Mouse (Mus musculus) heart, embryonic 15.5 days (tissue): Measurements from ENCODE around the gene Cryaa. TPM values are rescaled to one million over a fixed set of nuclear protein-coding genes. Genes with fewer than 3 reads are reported as not detected.
"Not testable (repeated sequence)": the region's sequence is repeated elsewhere in the genome, so short reads cannot be mapped to it uniquely, and the experiment has no call there.

Experiments
- ATAC-seq: fragments of 200-750 bp; cut with Nextera tagmentation; replicated peaks from 2 replicates; pipeline ENCODE4 v1.8.0; 2017; ENCODE audit warnings: low read depth, moderate TSS enrichment; ENCODE audit not compliant: insufficient number of reproducible peaks, insufficient read depth, low FRiP score
- H3K27ac ChIP-seq: fragments of 300-500 bp; sonication (generic); 2 replicates; pipeline ENCODE4 v1.5.1; 2015; ENCODE audit warnings: mild to moderate bottlenecking, inconsistent platforms
- H3K27me3 ChIP-seq: fragments of 300-500 bp; sonication (generic); 2 replicates; pipeline ENCODE4 v1.6.1; 2015; ENCODE audit warnings: inconsistent platforms
- H3K36me3 ChIP-seq: fragments of 300-500 bp; sonication (generic); 2 replicates; pipeline ENCODE4 v1.6.1; 2015; ENCODE audit warnings: mild to moderate bottlenecking, inconsistent platforms
- H3K4me1 ChIP-seq: fragments of 300-500 bp; sonication (generic); replicated peaks from 2 replicates; pipeline ENCODE4 v1.6.1; 2015; ENCODE audit warnings: inconsistent platforms
- H3K4me2 ChIP-seq: fragments of 300-500 bp; sonication (generic); 2 replicates; pipeline ENCODE4 v1.6.1; 2015; ENCODE audit warnings: inconsistent platforms, mild to moderate bottlenecking, moderate library complexity
- H3K4me3 ChIP-seq: fragments of 300-500 bp; sonication (generic); 2 replicates; pipeline ENCODE4 v1.5.1; 2015; ENCODE audit warnings: mild to moderate bottlenecking, inconsistent platforms
- H3K9ac ChIP-seq: fragments of 300-500 bp; sonication (generic); 2 replicates; pipeline ENCODE4 v1.6.1; 2015; ENCODE audit warnings: mild to moderate bottlenecking, inconsistent platforms
- H3K9me3 ChIP-seq: fragments of 300-500 bp; sonication (generic); replicated peaks from 2 replicates; pipeline ENCODE4 v1.6.1; 2016; ENCODE audit warnings: inconsistent platforms
- WGBS: fragments of 180-500 bp; shearing (Covaris S2); methylation state at CpG from one replicate; pipeline ENCODE4 v1.1.7; 2015; ENCODE audit warnings: mixed read lengths; 5-methylcytosine and 5-hydroxymethylcytosine counted together
- polyA plus RNA-seq: library from polyadenylated mRNA; unstranded; fragments of >200 nt; fragmentation: Nextera tagmentation; extraction: Ambion mirVana; gene quantifications from 2 replicates; pipeline ENCODE4 v1.2.1, GENCODE M21; 2015

The Cryaa gene
- polyA plus RNA-seq, 1 experiment from 2014 or later: not detected

DNA sequence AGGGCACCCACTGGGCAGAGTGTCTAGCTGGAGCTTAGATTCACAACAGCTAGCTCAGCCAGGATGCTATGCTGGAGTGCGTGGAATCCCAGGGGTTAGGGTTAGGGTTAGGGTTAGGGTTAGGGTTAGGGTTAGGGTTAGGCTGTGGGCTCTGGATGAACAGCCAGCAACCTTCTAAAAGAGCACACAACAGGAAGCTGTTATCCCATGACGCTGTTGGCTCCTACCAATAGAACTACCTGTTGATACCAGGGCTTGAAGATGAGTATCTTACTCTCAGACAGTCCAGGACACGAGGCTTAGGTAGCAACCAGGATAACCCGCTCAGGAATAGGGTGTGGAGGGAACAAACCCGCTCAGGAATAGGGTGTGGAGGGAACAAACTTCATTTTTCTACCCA, 15.3 kb downstream of the Cryaa start:
- H3K36me3 ChIP-seq: no peaks in the 10 kb centered on the region
- peaks cover 14% of the 10 kb centered on the region for H3K4me1 ChIP-seq
- H3K4me3 ChIP-seq: no peak overlapping the region
- ATAC-seq: no peak
- no peaks in the 10 kb centered on the region for H3K9me3 ChIP-seq
- H3K27me3 ChIP-seq: no peaks in the 10 kb centered on the region
- H3K9ac ChIP-seq: no peak overlapping the region
- no peak overlapping the region for H3K27ac ChIP-seq
- WGBS: 33% methylated on average over 5 of the region's 5 CpGs
- H3K4me2 ChIP-seq: peak overlapping the region; percentile 54

DNA sequence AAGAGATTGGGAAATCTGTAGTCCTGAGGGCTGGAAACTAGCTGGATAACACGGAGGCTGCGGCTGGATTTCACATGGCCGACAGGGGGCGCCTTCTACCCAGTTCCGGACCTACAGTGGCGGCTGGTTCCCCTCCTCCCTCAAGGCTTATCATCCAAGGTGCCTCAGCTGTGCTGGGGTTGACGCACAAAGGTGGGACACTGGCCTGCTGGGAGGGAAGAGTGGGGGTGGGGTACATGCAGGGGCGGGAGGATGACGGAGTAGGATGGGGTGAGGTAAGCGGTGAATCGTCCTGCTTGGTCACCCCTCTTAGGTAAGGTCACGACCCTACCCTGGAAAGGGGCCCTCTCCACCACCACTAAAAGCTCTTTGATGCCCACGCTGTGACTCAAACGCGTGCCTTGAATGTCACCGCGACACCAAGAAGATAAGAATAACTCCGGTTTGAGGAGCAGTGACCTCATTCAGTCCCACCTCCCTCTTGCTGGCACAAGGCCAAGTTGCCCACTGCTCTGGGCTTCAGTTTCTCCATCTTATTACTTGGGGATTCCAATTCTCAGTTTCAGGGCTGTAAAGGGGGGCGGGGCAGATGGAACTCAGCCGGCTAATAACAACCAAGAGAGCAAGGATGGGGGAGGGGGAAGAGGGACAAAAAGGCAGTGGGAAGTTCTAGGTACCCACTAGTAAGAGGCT, 15.9 kb downstream of the Cryaa start:
- 2% methylated on average over 20 of the region's 20 CpGs for WGBS

DNA sequence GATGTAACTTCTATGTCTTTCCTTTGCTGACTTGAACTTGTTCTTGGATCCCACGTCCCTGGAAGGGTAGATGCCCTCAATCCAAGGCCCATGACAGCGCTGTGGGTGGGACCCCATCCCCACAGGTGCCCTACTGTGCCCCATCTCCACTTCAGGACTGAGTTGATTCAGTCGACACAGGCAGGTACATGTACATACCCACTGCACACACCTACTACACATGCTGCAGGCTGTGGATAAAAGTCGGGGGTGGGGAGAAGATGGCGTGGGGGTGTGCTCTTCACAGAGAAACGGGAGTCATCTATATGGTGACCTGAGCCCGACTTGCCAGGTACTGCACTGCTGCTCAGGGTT, 16.4 kb downstream of the Cryaa start:
- ATAC-seq: no peak
- Histone ChIP-seq H3K9ac (no peak overlapping the region), H3K9me3 (no peaks in the 10 kb centered on the region), H3K27me3 (no peaks in the 10 kb centered on the region), H3K4me2 (no peak overlapping the region), H3K4me3 (no peak overlapping the region), H3K36me3 (no peaks in the 10 kb centered on the region), H3K27ac (no peak overlapping the region), H3K4me1 (peaks cover 14% of the 10 kb centered on the region)
- 60% methylated on average over 7 of the region's 7 CpGs for WGBS

More for the DNA sequence above, 15.9 kb downstream of the Cryaa start:
- no peaks in the 10 kb centered on the region for H3K9me3 ChIP-seq
- H3K4me3 ChIP-seq: 0 out of 2 replicates have a peak overlapping the region, but pooled peaks have one; percentile 17
- peaks cover 14% of the 10 kb centered on the region for H3K4me1 ChIP-seq
- H3K27me3 ChIP-seq: no peaks in the 10 kb centered on the region
- H3K4me2 ChIP-seq: peak overlapping the region; percentile 54
- ATAC-seq: peak; percentile 72
- H3K36me3 ChIP-seq: no peaks in the 10 kb centered on the region
- H3K27ac ChIP-seq: no peak overlapping the region
- no peak overlapping the region for H3K9ac ChIP-seq

DNA sequence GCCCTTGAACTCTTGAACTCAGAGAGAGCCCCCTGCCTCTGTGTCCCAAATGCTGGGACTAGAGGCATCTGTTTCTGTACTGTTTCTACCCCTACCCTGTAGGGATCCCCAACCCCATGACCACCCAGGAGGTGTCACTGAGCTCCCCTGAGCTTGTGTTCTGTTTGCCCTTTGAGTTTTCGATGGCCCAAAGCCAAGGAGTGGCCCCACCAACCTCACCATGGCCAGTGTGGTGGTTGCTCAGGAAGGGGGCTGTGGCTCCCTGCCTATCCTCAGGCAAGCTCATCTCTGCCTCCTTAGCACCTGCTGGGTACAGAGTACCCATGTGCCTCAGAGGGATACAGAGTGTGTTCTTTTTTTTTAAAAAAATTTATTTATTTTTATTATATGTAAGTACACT, 17.3 kb downstream of the Cryaa start:
- no peak overlapping the region for H3K9ac ChIP-seq
- peaks cover 14% of the 10 kb centered on the region for H3K4me1 ChIP-seq
- no peak for ATAC-seq
- H3K36me3 ChIP-seq: no peaks in the 10 kb centered on the region
- H3K27ac ChIP-seq: no peak overlapping the region
- no peak overlapping the region for H3K4me3 ChIP-seq
- no peak overlapping the region for H3K4me2 ChIP-seq
- no peaks in the 10 kb centered on the region for H3K27me3 ChIP-seq
- 84% methylated on average over 1 of the region's 1 CpGs for WGBS
- H3K9me3 ChIP-seq: no peaks in the 10 kb centered on the region

DNA sequence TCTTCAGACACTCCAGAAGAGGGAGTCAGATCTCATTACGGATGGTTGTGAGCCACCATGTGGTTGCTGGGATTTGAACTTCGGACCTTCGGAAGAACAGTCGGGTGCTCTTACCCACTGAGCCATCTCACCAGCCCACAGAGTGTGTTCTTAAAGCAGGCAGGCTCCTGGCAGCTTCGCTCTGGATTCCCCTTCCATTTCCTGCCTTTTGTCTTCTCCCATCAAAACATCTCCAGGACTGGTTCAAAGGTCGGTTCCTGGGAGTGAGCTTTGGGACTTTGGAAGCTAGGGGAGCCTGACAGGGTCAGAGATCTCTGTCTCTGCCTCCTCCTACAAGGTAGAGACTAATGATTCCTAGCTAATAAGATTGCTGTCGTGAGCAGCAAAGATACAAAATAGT, 17.7 kb downstream of the Cryaa start:
- H3K4me1 ChIP-seq: peaks cover 14% of the 10 kb centered on the region
- WGBS: 86% methylated on average over 7 of the region's 7 CpGs
- not testable (repeated sequence) for H3K4me3 ChIP-seq, H3K9ac ChIP-seq, H3K4me2 ChIP-seq, ATAC-seq, H3K36me3 ChIP-seq, H3K27me3 ChIP-seq, H3K27ac ChIP-seq, H3K9me3 ChIP-seq

DNA sequence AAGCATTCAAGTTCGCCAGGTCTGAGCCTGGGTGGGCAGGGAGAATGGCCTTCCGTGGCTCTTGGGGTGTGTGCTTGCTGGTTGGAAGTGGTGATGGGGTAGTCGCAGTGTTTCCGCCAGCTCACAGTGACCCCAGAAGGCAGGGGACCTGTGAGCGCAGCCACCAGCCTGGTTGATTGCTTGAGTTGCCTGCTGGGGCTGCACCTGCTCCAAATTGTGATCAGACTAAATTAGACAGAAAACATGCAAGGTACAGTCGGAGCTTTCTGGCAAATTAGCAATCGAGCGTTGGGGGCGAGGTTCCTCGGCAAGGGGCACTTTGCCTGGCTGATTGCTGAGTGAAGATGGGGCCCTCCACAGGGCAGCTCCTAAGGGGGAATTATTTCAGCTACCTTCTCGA, 20.7 kb downstream of the Cryaa start:
- 60% methylated on average over 11 of the region's 11 CpGs for WGBS
- Histone ChIP-seq H3K4me2 (no peak overlapping the region), H3K9me3 (no peaks in the 10 kb centered on the region), H3K27me3 (no peaks in the 10 kb centered on the region), H3K4me3 (no peak overlapping the region), H3K27ac (no peak overlapping the region), H3K4me1 (peaks cover 6% of the 10 kb centered on the region), H3K36me3 (no peaks in the 10 kb centered on the region), H3K9ac (no peak overlapping the region)
- ATAC-seq: no peak

DNA sequence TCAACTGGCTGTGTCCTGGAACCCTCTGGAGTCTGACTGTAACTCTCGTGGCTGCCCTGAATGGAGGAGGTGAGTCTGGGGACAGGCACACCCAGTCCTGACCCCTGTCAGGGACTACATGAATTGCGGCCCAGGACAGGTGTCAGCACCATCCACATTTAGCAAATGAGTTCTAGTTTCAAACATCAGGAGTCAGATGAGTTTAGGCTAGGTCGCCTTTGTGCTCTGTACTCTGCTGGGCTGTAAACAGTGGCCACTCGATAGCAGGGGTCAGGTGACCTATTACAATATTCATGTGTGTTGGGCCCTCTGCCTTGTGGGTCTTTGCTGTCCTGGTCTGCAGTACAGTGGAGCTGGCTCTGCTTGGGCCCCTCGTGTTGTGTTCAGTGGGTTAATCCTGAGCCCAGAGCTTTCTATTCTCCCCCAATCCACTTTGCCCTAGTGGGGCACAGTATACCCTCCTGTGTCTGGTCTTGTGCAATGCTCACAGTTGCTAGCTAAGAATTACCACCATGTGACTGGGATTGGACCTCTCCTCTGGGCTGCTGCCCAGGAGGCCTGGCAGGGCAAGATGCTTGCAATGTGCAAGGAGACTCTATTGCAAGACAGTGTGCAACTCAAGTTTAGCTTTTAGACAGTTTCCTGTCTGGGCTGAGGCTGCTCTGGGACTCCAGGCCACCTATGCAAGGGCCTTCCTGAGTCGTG, 25.8 kb downstream of the Cryaa start:
- WGBS: 64% methylated on average over 6 of the region's 6 CpGs
- ATAC-seq: no peak

DNA sequence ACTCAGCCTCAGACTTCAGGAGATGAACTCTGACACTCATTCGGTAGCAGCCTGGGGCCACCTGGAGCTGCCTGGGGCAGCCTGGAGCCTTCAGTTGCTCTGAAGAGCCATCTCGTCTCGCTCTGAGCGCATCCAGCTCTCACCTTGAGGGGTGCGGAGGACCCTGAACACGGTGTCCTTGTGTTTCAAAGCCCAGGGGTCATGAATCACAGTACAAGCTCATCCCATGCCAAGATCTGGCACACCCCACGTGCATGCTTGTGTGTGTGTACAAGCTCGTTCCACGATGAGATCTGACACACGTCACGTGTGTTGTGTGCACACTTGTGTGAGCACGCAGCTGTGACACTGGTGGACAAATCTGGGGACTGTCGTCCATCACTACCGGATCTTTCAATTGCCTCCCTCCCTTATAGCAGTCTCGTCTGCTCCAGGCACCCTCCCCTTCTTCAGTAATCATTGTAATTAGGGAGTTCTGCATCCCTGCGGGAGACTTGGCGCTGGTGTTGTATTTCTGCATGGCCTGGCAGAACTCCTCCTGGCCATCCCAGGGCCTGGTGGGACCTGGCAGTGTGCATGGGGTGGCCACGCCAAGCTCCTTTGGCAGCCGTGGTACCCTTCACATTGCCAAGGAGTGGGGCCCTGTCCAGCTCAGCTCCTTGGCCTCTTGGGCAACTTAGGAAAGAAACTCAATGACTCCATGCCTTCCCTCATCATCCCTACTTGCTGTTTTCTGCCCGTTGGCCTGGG, 27.8 kb downstream of the Cryaa start:
- no peak for ATAC-seq
- Histone ChIP-seq H3K9me3 (no peaks in the 10 kb centered on the region), H3K4me1 (peaks cover 4% of the 10 kb centered on the region; the same call in 1 of the 2 replicates), H3K27me3 (no peaks in the 10 kb centered on the region), H3K4me3 (no peak overlapping the region), H3K27ac (no peak overlapping the region), H3K4me2 (no peak overlapping the region), H3K36me3 (no peaks in the 10 kb centered on the region), H3K9ac (no peak overlapping the region)
- WGBS: 76% methylated on average over 20 of the region's 20 CpGs

More for the DNA sequence above, 25.8 kb downstream of the Cryaa start:
- H3K4me2 ChIP-seq: no peak overlapping the region
- no peak overlapping the region for H3K27ac ChIP-seq
- H3K9me3 ChIP-seq: no peaks in the 10 kb centered on the region
- H3K4me1 ChIP-seq: peaks cover 4% of the 10 kb centered on the region; the same call in 1 of the 2 replicates
- H3K36me3 ChIP-seq: no peaks in the 10 kb centered on the region
- H3K9ac ChIP-seq: no peak overlapping the region
- no peak overlapping the region for H3K4me3 ChIP-seq
- no peaks in the 10 kb centered on the region for H3K27me3 ChIP-seq

DNA sequence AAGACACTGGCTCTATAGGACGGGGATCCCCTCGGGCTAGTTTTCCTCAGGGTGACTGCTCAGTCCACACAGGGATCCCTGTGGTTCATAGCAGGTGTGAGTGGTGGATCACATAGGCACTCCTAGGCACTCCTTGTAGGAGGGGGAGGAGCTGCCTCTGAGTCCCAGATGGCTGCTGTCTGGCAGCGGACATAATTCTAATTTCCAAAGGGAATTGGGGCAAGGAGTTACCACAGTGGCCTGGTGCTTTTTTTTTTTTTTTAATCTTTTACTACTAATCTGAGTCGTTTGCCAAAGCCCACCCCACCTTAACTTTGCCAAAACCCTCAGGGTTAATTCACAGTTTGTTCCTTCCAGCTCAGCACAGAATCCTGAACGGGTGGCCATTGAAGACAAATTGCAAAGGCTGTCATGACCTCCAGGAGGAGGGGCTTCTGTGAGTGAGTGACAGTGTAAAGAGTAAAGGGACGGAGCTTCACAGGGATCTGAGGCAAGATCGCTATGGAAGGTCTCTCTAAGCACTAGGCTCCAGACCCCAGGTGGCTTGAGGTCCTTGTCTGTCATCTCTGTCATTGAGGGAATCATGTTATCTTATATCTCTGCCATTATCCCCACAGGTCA, 31.6 kb downstream of the Cryaa start:
- Histone ChIP-seq H3K27me3 (no peaks in the 10 kb centered on the region), H3K4me1 (no peaks in the 10 kb centered on the region), H3K9me3 (no peaks in the 10 kb centered on the region), H3K36me3 (no peaks in the 10 kb centered on the region), H3K4me3 (no peak overlapping the region), H3K4me2 (no peak overlapping the region), H3K9ac (no peak overlapping the region), H3K27ac (no peak overlapping the region)
- no peak for ATAC-seq
- WGBS: 61% methylated on average over 7 of the region's 7 CpGs

DNA sequence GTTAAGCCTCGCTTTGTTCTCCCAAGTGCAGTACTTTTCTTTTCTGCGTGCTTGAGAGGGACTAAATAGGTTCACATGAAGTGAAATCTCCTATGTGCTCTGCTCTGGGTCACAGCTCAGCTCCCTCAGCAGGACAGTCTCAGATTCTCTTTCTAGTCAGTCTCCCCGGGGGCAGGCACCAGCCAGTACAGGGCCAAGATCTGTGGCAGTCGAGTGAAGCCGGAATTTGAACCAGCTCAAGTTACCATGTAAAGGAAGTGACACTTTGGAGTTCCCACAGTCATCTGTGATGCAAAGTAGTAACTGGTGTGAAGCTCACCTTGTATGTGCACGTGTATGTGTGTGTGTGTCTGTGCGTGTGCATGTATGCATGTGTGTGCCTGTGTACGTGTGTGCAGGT, 32.8 kb downstream of the Cryaa start:
- Histone ChIP-seq H3K4me1 (no peaks in the 10 kb centered on the region), H3K27ac (no peak overlapping the region), H3K9ac (no peak overlapping the region), H3K9me3 (no peaks in the 10 kb centered on the region), H3K36me3 (no peaks in the 10 kb centered on the region), H3K4me3 (no peak overlapping the region), H3K27me3 (no peaks in the 10 kb centered on the region), H3K4me2 (no peak overlapping the region)
- ATAC-seq: no peak
- 65% methylated on average over 8 of the region's 8 CpGs for WGBS

DNA sequence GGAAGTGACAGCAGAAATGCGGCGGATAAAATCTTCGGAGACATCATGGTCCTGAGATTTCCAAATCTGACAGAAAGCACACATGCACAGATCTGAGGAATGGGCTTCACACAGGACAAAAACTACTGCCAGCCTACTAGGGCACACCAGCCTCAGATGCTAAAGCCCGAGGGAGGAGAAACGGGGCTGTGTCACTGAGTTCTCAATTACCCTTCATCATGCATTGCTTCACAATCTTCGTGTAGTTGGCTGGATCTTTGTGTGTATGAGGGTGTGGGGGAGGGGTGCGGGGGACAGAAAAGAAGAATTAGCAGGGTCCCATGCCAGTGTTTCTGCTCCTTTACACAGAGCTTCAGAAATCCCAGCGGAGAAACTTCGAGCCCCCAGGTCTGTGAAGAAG, 36.1 kb downstream of the Cryaa start:
- H3K36me3 ChIP-seq: no peaks in the 10 kb centered on the region
- no peak overlapping the region for H3K27ac ChIP-seq
- 77% methylated on average over 9 of the region's 9 CpGs for WGBS
- H3K9ac ChIP-seq: no peak overlapping the region
- no peak overlapping the region for H3K4me2 ChIP-seq
- H3K9me3 ChIP-seq: no peaks in the 10 kb centered on the region
- H3K4me3 ChIP-seq: no peak overlapping the region
- H3K27me3 ChIP-seq: no peaks in the 10 kb centered on the region
- ATAC-seq: no peak
- no peaks in the 10 kb centered on the region for H3K4me1 ChIP-seq
